Mouse (Mus musculus) midbrain, embryonic 13.5 days (tissue): Measurements from ENCODE around the gene Syce1l. TPM values are rescaled to one million over a fixed set of nuclear protein-coding genes. Genes with fewer than 3 reads are reported as not detected.

Source experiments
- ATAC-seq: fragments of 200-750 bp; cut with Nextera tagmentation; 2 replicates; pipeline ENCODE4 v1.8.0; 2017; ENCODE audit warnings: mild to moderate bottlenecking, moderate TSS enrichment, moderate library complexity
- H3K27ac ChIP-seq: fragments of 300-500 bp; sonication (generic); 2 replicates; pipeline ENCODE4 v1.5.1; 2015; ENCODE audit warnings: inconsistent platforms, mild to moderate bottlenecking, moderate library complexity
- H3K27me3 ChIP-seq: fragments of 300-500 bp; sonication (generic); 2 replicates; pipeline ENCODE4 v1.6.1; 2015; ENCODE audit warnings: mild to moderate bottlenecking, inconsistent platforms
- H3K36me3 ChIP-seq: fragments of 300-500 bp; sonication (generic); 2 replicates; pipeline ENCODE4 v1.6.1; 2015; ENCODE audit warnings: mild to moderate bottlenecking, inconsistent platforms
- H3K4me1 ChIP-seq: fragments of 300-500 bp; sonication (generic); replicated peaks from 2 replicates; pipeline ENCODE4 v1.6.1; 2015; ENCODE audit warnings: inconsistent platforms
- H3K4me2 ChIP-seq: fragments of 300-500 bp; sonication (generic); replicated peaks from 2 replicates; pipeline ENCODE4 v1.6.1; 2015; ENCODE audit warnings: moderate library complexity, mild to moderate bottlenecking, inconsistent platforms
- H3K4me3 ChIP-seq: fragments of 300-500 bp; sonication (generic); replicated peaks from 2 replicates; pipeline ENCODE4 v1.5.1; 2015; ENCODE audit warnings: mild to moderate bottlenecking, inconsistent platforms
- H3K9ac ChIP-seq: fragments of 300-500 bp; sonication (generic); replicated peaks from 2 replicates; pipeline ENCODE4 v1.6.1; 2015; ENCODE audit warnings: mild to moderate bottlenecking, inconsistent platforms
- H3K9me3 ChIP-seq: fragments of 300-500 bp; sonication (generic); 2 replicates; pipeline ENCODE4 v1.6.1; 2016; ENCODE audit warnings: mild to moderate bottlenecking, inconsistent platforms
- WGBS: fragments of 180-500 bp; shearing (Covaris S2); methylation state at CpG from one replicate; pipeline ENCODE4 v1.1.7; 2015; 5-methylcytosine and 5-hydroxymethylcytosine counted together
- polyA plus RNA-seq: library from polyadenylated mRNA; unstranded; fragments of >200 nt; fragmentation: Nextera tagmentation; extraction: Ambion mirVana; gene quantifications from 2 replicates; pipeline ENCODE4 v1.2.1, GENCODE M21; 2015

The Syce1l gene
- 0.23 TPM in 1 of 2 replicates, not detected in the other for polyA plus RNA-seq

DNA sequence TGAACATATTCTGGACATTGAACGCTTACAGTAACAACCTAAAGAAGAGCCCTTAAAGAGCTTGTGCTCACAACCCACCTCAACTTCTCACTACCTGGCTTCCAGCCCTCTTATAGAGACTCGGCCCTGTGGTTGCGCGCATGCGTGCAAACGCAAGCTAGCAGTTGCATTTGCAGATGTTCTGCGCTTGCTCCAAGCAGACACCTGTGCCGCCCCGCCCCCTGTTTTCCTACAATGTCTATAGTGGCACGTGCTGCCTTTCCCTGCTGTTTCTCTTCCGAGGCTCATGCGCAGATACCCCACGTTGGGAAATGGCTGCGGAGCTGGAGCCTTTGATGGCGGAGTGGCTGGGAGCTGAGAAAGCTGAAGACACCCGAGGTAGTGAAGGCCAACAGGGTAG, at the start of gene Syce1l:
Gene Syce1l, plus strand, starts transcription at position 288 of the 400 bp plus-strand sequence.
- no peak within 1 kb of the TSS for H3K9ac ChIP-seq
- no peak within 1 kb of the TSS for H3K4me2 ChIP-seq
- no peak for ATAC-seq
- H3K4me3 ChIP-seq, result no peak within 1 kb of the TSS
- H3K36me3 ChIP-seq, result peaks cover 57% of the 10 kb centered on the region
- WGBS, result 94% methylated on average over 16 of the region's 16 CpGs
- no peak within 1 kb of the TSS for H3K27ac ChIP-seq
- H3K27me3 ChIP-seq, result no peaks in the 10 kb centered on the region
- no peaks in the 10 kb centered on the region for H3K4me1 ChIP-seq
- no peaks in the 10 kb centered on the region for H3K9me3 ChIP-seq

- no peak for ATAC-seq
- H3K36me3 ChIP-seq, result no peaks in the 10 kb centered on the region
- no peak overlapping the region for H3K9ac ChIP-seq
- no peak overlapping the region for H3K27ac ChIP-seq
- no peak overlapping the region for H3K4me2 ChIP-seq
- 45% methylated on average over 3 of the region's 3 CpGs for WGBS
- H3K4me1 ChIP-seq, result no peaks in the 10 kb centered on the region
- no peaks in the 10 kb centered on the region for H3K9me3 ChIP-seq
- H3K4me3 ChIP-seq, result no peak overlapping the region
- H3K27me3 ChIP-seq, result no peaks in the 10 kb centered on the region
Observed at GRCm38 (mm10) chr8:113598401-113598800, 44.6 kb upstream of the Syce1l start.

GRCm38 (mm10) chr8:113632634-113633033, 10.4 kb upstream of the Syce1l start:
- no peak for ATAC-seq
- Histone ChIP-seq H3K9ac (no peak overlapping the region), H3K27me3 (no peaks in the 10 kb centered on the region), H3K4me2 (no peak overlapping the region), H3K36me3 (peaks cover under 1% of the 10 kb centered on the region; the same call in 1 of the 2 replicates), H3K4me1 (peaks cover 21% of the 10 kb centered on the region), H3K4me3 (no peak overlapping the region), H3K27ac (no peak overlapping the region), H3K9me3 (no peaks in the 10 kb centered on the region)
- whole genome bisulfite sequencing, result 8% methylated on average over 3 of the region's 3 CpGs

GRCm38 (mm10) chr8:113634161-113634560, 8.9 kb upstream of the Syce1l start:
- H3K9ac ChIP-seq, result peak overlapping the region; percentile 67
- H3K4me2 ChIP-seq, result peak overlapping the region; percentile 100
- H3K27me3 ChIP-seq, result no peaks in the 10 kb centered on the region
- WGBS, result 27% methylated on average over 12 of the region's 12 CpGs
- peak overlapping the region; percentile 93 for H3K27ac ChIP-seq
- H3K36me3 ChIP-seq, result peaks cover 16% of the 10 kb centered on the region
- ATAC-seq, result no peak
- peak overlapping the region; percentile 75 for H3K4me3 ChIP-seq
- H3K9me3 ChIP-seq, result no peaks in the 10 kb centered on the region
- H3K4me1 ChIP-seq, result peaks cover 21% of the 10 kb centered on the region

DNA sequence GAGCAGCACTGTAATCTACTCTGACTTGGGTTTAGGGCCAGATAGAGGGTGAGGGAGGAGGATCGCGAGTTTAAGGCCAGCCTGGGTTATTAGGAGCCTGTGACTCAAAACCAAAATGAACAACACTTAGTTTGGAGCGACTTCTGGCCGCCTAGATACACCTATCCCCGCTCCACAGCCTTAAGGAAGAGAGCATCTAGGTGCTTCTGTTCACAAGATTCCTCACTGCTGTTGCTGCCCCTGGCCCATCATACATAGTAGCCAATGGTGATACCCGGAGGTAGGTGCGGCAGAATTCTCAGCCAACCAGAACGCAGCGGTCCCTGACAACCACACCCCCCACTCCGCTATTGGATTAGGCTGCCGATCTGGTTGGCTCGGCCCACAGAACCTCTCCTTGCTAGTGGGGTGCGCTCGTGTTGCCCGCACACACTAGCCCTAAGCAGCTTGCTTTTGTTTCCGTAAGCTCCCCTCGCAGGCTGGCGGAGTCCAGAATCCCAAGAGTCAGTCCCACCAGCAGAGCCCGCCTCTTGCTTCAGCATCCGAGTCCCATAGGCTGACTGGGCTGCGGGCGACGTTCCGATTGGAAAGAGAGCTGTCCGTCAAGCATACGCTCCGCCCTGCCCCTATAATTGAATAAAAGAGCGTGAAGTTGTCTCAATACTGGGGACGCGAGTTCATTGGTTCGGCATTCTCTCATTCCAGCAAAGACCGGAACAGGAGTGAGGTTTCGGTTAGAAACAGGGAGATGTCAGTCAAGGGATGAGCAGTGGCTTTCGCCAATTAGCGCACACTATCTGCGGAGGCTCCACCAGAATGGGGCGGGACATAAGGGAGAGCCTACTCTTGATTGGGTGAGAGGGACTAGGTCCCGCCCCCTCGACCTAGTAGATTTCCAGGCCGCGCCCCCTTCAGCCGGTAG, 8.1 kb upstream of the Syce1l start, which contains the start of gene Mon1b:
Gene Mon1b, plus strand, starts transcription at position 918 of the 922 bp plus-strand sequence.
- no peaks in the 10 kb centered on the region for H3K9me3 ChIP-seq
- peak within 1 kb of the TSS; percentile 75 for H3K4me3 ChIP-seq
- peak within 1 kb of the TSS; percentile 72 for H3K9ac ChIP-seq
- no peaks in the 10 kb centered on the region for H3K27me3 ChIP-seq
- peaks cover 21% of the 10 kb centered on the region for H3K4me1 ChIP-seq
- peak within 1 kb of the TSS; percentile 93 for H3K27ac ChIP-seq
- under 1% methylated on average over 42 of the region's 42 CpGs for WGBS
- peak; percentile 98 for ATAC-seq
- H3K4me2 ChIP-seq, result peak within 1 kb of the TSS; percentile 100
- H3K36me3 ChIP-seq, result peaks cover 23% of the 10 kb centered on the region

GRCm38 (mm10) chr8:113635592-113636279, 7.3 kb upstream of the Syce1l start:
- WGBS, result 1% methylated on average over 44 of the region's 44 CpGs
- H3K4me2 ChIP-seq, result peak overlapping the region; percentile 100
- H3K4me1 ChIP-seq, result peaks cover 21% of the 10 kb centered on the region
- peak overlapping the region; percentile 93 for H3K27ac ChIP-seq
- H3K4me3 ChIP-seq, result peak overlapping the region; percentile 75
- peak overlapping the region; percentile 72 for H3K9ac ChIP-seq
- H3K27me3 ChIP-seq, result no peaks in the 10 kb centered on the region
- H3K36me3 ChIP-seq, result peaks cover 31% of the 10 kb centered on the region
- ATAC-seq, result peak; percentile 74
- no peaks in the 10 kb centered on the region for H3K9me3 ChIP-seq

- Histone ChIP-seq H3K4me1 (peaks cover 21% of the 10 kb centered on the region), H3K4me3 (peak overlapping the region; percentile 75), H3K9me3 (no peaks in the 10 kb centered on the region), H3K4me2 (peak overlapping the region; percentile 100), H3K9ac (peak overlapping the region; percentile 72), H3K27me3 (no peaks in the 10 kb centered on the region), H3K36me3 (peaks cover 36% of the 10 kb centered on the region), H3K27ac (no peak overlapping the region)
- ATAC-seq, result no peak
- WGBS, result 45% methylated on average over 5 of the region's 5 CpGs
Observed at GRCm38 (mm10) chr8:113636280-113636628, 6.8 kb upstream of the Syce1l start.

GRCm38 (mm10) chr8:113640357-113640756, 2.7 kb upstream of the Syce1l start:
- H3K4me3 ChIP-seq, result no peak overlapping the region
- WGBS, result 91% methylated on average over 8 of the region's 8 CpGs
- no peak overlapping the region for H3K9ac ChIP-seq
- no peak overlapping the region for H3K4me2 ChIP-seq
- H3K27me3 ChIP-seq, result no peaks in the 10 kb centered on the region
- peaks cover 14% of the 10 kb centered on the region for H3K4me1 ChIP-seq
- H3K27ac ChIP-seq, result no peak overlapping the region
- peaks cover 61% of the 10 kb centered on the region for H3K36me3 ChIP-seq
- no peaks in the 10 kb centered on the region for H3K9me3 ChIP-seq
- ATAC-seq, result no peak

- Histone ChIP-seq H3K36me3 (peaks cover 50% of the 10 kb centered on the region), H3K27me3 (no peaks in the 10 kb centered on the region), H3K4me2 (no peak overlapping the region), H3K4me1 (no peaks in the 10 kb centered on the region), H3K4me3 (no peak overlapping the region), H3K9ac (no peak overlapping the region), H3K9me3 (no peaks in the 10 kb centered on the region), H3K27ac (no peak overlapping the region)
- 93% methylated on average over 8 of the region's 8 CpGs for WGBS
- ATAC-seq, result no peak
Observed at GRCm38 (mm10) chr8:113643479-113644210, 632 bp downstream of the Syce1l start.

- Histone ChIP-seq H3K9ac (no peak overlapping the region), H3K4me3 (no peak overlapping the region), H3K9me3 (no peaks in the 10 kb centered on the region), H3K4me1 (no peaks in the 10 kb centered on the region), H3K4me2 (no peak overlapping the region), H3K27me3 (no peaks in the 10 kb centered on the region), H3K36me3 (peaks cover 34% of the 10 kb centered on the region), H3K27ac (no peak overlapping the region)
- no peak for ATAC-seq
- 86% methylated on average over 5 of the region's 5 CpGs for WGBS
Observed at GRCm38 (mm10) chr8:113645220-113645619, 2.2 kb downstream of the Syce1l start.

- Histone ChIP-seq H3K27ac (no peak overlapping the region), H3K4me1 (no peaks in the 10 kb centered on the region), H3K9ac (no peak overlapping the region), H3K27me3 (no peaks in the 10 kb centered on the region), H3K9me3 (no peaks in the 10 kb centered on the region), H3K4me3 (no peak overlapping the region), H3K4me2 (no peak overlapping the region), H3K36me3 (no peaks in the 10 kb centered on the region)
- no peak for ATAC-seq
- WGBS, result 87% methylated on average over 12 of the region's 12 CpGs
Observed at GRCm38 (mm10) chr8:113652450-113652849, 9.4 kb downstream of the Syce1l start.
